Mouse (Mus musculus): Measurements from ENCODE around the gene Thbs1.

DNA sequence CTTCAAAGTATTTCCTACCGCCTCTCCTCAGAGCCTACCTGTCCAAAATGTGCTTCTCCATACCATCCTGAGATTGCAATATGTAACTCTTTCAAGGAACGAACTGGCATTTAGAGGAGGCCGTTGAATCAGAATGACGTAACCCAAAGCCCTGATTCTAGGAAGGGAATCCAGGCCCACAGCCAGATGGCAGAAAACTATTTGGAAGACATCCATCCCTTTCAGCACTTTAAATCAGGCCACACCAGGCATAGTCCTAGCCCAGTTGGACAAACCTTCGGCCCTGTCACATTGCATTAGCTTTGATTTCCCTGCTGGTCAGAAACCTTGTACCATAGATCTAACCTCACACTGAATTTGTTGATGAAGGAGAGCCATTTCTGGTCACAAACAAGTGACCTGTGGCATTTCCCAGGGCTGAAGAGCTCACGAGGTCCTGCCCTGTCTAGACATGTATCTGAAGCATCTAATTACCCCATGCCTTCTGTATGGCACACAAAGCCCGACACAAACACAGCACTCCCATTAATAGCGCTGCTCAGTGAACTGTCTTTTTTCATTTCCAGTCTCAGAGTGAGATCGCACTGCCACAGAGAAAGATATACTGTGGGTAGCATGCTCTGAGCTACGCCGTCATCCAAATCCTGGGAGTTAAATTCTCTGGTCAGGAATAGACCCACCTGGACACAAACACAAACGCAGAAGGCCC, 38.3 kb downstream of the Thbs1 start:
- TF ChIP-seq POLR2A (IDR thresholded peaks at IDR 0.05; ENCODE audit: insufficient read length, low read depth) (no peak), USF1 (IDR thresholded peaks at IDR 0.05; ENCODE audit: low read depth) (no peak), MYOG (IDR thresholded peaks at IDR 0.05; ENCODE audit: control insufficient read depth in 1 of 3, insufficient read depth in 1 of 3, insufficient read length in 2 of 3, low read depth in 2 of 3) (no peak), POLR2AphosphoS2 (IDR thresholded peaks at IDR 0.05; ENCODE audit: insufficient read length, low read depth) (no peak), CEBPB (IDR thresholded peaks at IDR 0.05; ENCODE audit: insufficient read depth, poor library complexity, severe bottlenecking) (0 out of 2 replicates have a peak, but pooled peaks have one; percentile 60), MAX (IDR thresholded peaks at IDR 0.05; ENCODE audit: low read depth) (no peak), TCF3 (IDR thresholded peaks at IDR 0.05; ENCODE audit: insufficient read length, low read depth) (no peak), E2F4 (IDR thresholded peaks at IDR 0.05; ENCODE audit: insufficient read depth) (no peak), SRF (IDR thresholded peaks at IDR 0.05; ENCODE audit: control insufficient read depth, insufficient read length, low read depth) (no peak), TCF12 (IDR thresholded peaks at IDR 0.05; ENCODE audit: insufficient read depth, poor library complexity, severe bottlenecking) (no peak), MYOD1 (IDR thresholded peaks at IDR 0.05; ENCODE audit: control insufficient read depth in 1 of 3, insufficient read length in 2 of 3, low read depth in 2 of 3) (no peak)

Measured in myocyte (in vitro differentiated cells).